Mouse (Mus musculus): Measurements from ENCODE around the gene Glp2r.
A peak's percentile ranks its signal among the peaks of the same experiment; 100 is the strongest.

The Glp2r gene

DNA sequence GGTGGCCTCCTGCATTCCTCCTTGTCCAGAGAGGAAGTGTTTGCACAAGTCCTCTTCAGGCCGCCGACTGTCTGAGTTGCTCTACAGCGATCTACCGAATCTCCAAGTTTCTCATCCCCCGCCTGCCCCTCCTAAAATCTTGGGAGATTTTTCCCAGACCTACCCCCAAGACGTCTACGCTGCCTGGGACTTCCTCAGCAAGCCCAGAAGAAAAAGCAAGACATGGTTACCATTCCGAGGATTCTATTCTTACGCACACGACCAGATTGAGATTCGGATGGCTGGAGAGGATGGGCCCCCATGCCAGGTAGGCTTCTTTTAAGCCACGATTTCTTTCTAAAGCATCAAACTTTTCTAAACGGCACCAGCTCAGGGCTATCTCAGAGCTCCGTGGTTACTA is at the start of gene Glp2r:
Glp2r (minus strand) TSS at position 101 of the 400 bp plus-strand sequence.
- no peak for DNase-seq

DNA sequence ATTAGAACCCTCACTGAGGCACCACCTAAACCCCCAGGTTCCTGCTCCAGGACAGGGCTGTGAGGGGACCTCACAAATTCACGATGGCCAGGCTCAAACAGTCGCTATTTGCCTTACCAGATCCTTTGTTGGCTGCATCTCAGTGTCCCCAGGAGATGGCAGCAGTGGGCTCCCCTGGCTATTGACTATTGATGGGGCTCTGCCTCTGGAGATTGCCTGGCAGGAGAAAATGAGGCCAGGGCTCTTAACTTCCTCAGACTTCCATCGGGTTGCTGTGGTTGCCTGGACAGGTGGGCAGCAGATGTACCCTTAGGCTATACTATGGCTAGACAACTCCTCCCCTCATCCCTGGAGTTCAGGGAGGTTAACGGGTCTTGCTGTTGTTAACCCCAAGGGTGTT is 49.3 kb upstream of the Glp2r start:
- peak in 1 of 2 experiments; percentile 5 for DNase-seq

DNA sequence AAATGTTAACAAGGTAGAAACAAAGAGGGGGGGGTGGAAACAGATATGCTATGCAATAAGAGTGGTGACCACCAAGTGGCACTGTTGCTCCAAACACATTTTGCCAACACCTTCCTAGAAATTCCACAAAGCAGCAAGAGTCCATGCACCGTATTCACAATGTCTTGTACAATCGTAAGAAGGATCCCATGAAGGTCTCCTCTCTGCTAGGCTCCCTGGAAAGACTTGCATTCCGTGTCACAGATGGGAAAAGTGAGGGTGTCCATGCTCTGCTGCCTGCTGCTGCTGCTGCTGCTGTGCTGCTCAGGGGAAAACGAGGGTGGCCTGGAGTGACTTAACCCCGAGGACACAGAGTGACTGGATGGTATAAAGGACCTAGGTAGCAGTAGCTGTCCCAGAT is 48.7 kb upstream of the Glp2r start:
- DNase-seq = no peak

DNA sequence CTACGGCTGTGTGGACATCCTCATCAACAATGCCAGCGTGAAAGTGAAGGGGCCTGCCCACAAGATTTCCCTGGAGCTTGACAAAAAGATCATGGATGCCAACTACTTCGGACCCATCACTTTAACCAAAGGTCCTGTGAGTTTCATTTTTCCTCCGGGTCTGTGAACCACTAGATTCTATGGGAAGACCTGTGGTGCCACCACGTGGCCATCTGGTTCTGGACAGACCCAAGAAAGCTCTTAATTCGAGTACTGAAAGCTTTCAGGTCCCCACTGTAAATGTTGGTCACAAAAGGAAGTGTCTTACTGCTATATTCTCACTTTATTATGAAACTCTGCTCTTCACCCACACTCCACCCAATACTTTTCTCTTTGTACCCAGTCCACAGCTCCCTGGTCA is 40.6 kb upstream of the Glp2r start:
- DNase-seq = no peak

DNA sequence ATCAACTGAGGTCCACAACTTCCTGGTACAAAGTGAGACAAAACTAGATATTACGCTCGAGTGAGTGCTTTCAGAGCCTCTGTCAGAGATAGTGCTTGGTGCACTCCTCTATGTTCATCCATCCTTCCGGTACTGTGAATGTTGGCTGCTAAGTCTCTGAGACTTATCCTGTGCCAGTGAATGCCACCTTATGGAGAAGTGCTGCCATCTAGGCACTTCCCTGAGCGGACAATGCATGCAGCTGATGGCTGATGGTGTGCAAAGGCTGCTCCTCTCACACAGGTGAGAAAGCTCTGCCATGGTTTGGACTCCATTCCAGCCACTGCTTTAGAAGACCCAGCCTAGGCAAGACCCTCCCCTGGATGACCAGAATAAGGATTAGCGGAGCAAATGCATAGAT is 37.1 kb upstream of the Glp2r start:
- no peak for DNase-seq

DNA sequence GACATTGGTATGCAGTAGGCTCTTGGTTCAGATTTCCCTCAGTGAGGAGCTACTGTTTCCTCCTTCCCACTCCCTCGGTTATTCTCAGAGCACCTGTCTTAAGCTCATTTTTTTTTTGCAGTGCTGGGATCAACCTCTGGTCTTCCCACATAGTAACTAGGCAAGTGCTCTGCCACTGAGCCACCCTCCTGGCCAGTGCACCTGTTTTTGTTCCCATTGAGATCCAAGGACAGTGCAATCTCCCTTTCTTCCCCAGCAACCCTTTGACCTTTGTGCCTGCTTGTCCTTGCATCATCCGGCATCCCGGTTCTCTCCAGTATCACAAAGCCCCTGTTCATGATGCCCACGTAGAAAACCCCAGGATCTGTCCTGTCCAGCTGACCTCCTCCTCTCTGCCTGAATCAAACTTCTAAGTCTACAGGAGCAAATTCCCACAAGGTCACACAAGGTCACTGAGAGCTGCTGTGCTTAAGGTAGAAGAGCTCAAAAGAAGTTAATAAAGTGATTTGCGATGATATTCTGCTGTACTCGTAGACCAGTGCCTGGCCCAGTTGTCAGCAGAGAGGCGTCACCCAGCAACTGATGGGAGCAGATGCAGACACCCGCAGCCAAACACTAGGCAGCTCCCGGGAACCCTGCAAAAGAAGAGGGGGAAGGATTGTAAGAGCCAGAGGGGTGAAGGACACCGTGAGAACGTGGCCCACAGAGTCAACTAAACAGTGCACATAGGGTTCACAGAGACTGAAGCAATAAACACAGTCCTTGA is 36.1 kb upstream of the Glp2r start:
- no peak for DNase-seq

DNA sequence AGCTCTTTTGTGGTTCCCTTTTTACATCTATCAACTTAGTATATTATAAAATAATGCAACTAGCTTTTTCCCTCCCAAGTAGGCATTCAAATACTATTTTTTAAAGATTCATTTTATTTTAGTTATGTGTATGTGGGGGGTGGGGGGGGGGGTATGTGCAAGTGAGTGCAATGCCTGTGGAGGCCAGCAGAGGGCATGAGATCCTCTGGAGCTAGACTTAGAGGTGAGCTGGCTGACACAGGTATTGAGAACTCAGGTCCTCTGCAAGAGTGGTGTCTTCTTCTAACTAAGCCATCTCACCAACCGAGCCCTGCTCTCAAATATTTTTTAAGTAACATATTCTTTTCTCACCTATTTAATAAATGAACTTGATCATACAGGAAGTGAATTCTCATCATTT is 34.6 kb upstream of the Glp2r start:
- DNase-seq = peak in 1 of 2 experiments; percentile 3

DNA sequence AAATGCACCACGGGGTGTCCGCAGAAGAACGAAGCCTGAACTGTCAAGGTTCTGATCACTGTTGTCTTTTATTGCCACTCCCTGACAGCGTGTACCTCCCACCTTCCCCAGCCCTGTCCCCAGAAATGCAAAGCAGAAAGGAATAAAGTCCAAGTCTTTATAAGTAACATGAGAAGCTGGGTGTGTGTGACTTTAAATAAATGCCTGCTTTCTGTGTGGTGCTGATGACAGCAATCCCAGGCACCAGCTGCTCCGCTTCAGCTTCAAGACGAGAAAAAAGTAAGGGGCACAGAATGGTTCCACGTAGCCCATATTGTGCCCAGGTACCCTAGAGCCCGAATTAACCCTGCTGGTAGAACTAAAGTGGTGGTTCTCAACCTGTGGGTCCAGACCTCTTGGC is 30.2 kb upstream of the Glp2r start:
- no peak for DNase-seq

DNA sequence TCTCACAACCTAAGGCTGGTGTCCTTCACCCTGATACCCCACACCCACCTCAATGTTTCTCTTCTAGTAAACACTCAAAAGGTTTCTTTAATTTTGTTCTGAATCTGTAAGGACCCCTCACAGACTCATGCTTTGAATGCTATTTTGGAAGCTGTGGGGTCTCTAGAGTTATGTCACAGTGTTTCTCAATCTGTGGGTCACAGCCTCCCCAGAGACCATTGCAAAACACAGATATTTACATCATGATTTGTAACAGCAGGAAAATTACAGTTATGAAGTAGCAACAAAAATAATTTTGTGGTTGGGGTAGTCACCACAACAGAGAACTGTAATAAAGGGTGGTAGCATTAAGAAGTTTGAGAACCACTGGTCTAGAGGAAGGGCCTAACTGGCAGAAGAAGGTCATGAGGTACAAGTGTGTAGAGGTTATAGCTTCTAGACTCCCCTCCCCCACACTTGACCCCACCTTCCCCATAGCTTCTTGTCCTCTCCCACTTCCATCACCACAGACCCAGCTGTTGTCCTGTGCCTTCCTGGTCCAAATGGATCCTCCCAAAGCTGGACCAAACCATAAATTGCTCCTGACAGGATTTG is 29.3 kb upstream of the Glp2r start:
- DNase-seq = no peak

DNA sequence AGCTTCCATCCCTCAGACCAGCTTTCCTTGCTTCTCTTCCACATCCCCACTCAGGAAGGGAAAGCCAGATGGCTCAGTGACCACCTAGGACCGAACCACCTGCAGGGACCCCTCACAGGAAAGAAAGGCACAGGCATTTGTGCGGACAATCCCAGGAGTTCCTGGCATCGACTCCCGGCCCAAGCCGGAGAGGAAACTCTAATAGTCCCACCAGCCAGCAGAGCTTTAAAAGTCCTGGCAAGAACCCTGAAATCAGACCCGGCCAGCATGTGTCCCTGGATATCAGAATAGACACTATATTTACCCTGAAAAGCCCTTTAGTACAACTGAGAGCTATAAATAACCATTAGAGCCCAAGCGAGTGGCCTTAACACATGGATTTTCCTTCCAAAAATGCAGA is 27.0 kb upstream of the Glp2r start, which contains the start of gene Dhrs7c:
Dhrs7c (plus strand) TSS at position 257 of the 400 bp plus-strand sequence.
- no peak for DNase-seq

DNA sequence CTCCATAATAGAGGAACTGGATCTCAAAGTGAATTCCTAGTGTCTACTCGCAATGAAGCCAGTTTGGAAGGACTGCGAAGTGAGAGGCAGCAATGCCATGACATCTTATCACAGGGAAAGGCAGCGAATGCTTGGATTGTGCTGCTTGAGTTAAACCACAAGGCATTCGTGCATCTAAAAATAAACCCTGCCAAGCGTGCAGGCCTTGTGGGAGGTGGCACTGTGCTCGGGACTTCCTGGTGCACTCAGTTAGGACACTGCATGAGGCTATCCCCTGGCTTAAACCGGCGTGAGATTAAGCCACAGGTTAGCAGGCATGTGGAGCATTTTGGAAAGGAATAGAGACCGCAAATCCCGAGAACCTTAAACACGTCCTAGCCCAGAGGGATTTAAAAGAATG is 19.2 kb upstream of the Glp2r start:
- DNase-seq = no peak

DNA sequence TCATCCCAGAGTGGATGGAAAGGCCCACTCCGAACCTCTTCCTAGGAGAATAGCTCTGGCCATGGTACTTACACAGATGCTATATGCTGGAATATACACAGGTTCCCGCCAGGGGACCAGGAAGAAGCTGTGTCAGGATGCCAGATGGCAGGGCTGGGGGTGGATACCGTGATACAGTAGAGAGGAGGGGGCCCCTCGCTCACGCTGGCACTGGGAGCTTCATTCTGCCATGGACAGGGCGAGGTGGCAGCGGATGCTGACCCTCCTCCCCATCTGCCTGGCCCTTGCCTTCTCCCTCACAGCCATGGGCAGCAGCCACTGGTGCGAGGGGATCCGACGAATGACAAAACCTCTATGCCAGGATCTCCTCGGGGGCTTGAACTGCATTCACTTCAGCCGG is 3.4 kb upstream of the Glp2r start, which contains the start of gene Gsg1l2:
Gsg1l2 (plus strand) TSS at position 230 of the 400 bp plus-strand sequence.
- DNase-seq = no peak

DNA sequence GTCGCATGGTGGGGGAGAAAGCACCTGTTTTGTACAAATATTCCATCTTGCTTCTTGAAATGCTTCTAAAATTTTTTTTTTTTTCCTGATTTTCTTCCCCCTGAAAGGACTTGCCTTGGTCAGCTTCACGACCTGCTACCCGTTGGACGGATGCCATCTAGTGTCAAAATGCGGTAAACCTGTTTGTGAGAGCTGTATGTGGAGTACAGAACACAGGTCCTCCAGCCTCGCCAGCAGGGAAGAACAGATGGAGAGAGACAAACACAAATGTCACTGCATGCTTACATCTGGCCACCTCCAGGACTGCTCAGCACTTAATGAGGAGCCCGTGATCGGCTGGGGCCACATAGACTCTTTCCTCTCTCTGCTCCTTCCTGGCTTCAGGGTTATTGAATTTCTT is 1.6 kb upstream of the Glp2r start:
- DNase-seq = no peak

DNA sequence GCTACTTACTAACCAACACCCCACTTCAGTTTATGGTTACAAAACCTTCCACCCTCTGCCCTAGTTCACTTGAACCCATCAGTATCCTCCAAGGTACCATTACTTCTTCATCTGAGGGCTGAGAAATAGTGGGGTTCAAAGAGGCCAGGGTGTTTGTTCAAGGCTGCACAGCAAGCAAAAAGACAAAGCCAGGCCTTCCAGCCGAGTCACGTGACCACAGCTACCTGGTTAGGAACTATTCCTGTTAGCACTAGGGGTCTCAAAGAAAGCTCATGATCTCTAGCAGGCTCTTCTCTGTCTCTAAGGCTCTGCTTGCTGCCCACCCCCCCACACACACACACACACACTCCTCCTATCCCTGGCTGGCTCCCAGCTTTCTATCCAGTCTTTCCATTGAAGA is 738 bp upstream of the Glp2r start:
- DNase-seq = no peak

DNA sequence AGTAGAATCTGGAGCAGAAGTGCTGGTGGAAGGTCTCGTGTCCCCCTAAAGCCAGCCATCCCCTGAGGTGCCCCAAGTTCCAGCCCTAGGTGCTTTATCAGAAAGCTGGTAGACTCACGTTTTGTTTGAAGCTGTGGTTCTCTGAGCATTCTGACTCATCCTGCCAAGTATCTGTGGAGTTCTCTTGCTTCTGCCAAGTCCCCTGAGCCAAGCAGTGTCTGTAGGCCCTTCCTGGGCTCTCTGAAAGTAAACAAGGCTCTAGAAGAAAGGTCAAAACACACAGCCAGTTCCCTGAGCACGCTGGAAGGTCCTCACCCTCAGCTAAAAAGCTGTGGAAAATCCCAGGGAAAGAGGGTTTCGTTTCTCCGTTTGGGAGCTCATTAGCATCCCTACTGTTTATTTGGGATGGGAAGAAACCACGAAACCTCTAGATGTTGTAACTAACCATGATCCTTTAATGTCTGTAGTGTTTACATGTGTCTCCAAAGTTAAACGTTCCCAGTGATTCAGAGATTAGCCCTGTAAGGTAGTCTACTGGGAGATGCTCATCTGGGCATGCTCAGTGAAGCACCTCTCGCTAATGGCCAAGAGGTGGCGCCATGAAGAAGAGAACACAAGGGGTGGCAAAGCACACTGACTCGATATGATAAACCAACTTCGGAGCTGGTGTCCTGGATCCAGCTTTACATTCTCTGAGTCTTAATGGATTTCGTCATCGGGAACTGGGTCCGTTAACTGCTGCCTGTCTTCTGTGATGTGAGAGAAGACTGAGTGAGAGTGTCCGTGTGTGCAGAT is 13.4 kb downstream of the Glp2r start:
- DNase-seq = no peak

DNA sequence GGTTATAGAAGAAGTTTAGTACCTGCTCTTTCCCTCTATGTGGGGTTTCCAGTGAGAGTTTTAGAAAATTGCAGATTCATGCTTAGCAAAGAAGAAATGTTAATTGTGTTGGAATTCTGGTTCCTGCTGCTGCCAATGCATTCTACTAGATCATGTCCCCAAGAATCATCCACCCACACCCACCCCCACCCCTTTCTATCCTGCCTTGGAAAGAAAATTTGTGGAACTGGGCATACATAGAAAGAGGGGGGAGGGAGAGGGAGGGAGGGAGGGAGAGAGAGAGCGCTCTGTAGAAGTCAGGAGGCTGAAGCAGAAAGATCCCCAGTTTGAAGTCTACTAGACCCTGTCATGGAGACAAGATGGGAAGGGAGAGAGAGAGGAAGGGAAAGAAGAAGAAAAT is 14.7 kb downstream of the Glp2r start:
- DNase-seq = no peak

DNA sequence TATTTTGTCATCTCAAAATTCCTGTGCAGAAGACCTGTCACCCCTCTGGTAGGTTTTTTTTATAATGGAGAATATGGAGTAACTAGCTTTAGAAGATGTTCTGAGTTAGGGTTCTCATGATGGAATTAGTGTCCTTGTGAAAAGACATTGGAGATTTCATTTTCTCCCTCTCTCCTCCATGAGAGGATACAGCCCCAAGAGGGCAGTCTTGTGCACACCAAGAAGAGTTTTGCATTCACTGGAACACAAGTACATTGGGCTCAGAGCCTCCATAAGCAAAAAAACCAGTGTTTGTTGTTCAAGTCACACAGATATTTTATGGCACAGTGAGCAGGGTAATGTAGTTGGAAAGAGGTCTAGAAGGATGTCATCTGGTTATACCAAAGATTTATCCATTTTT is 29.4 kb downstream of the Glp2r start:
- DNase-seq = no peak

DNA sequence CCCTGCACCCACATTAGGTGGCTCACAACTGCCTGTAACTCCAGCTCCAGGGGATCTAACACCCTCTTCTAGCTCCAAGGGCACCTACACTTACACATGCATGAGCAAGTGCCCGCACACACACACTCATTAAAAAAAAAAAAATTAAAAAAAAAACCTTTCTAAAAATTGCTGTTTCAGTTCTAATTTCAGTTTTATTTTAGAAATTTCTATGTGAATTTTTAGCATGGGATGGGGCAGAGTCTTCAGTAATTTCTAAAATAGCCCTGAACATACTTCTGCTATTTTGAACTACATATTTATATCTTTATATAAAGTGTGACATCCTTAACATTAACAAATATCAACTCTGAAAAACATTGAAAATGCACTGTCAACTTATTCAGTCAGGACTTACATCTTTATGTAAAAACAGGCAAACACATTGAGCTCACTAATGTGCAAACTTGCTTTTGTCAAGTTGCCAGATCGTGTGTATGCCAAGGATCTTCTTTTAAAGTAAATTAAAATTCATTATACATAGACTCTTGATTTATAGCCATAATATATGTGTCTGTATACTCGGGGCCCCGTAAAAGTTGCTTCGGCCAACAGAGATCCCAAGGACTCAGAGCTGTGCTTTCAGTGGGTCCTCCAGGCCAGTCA is 32.0 kb downstream of the Glp2r start:
- no peak for DNase-seq

DNA sequence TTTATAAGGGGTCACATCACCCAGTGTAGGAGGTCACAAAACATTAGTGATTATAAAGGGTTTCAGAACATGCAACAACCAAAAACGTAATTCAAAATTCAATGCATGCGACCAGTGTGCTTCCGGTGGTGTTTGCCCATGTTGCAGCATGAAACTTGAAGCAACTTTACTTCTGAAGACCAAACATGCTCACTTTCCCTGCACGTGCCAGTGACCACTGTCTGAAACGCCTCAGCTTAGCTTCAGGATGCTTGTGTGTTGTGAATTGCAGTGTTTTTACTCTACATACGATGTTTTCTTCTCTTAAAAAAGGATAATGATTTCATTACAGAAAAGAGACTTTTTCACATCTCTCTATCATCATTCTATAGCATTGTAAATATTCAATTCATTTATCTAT is 32.6 kb downstream of the Glp2r start:
- no peak for DNase-seq

DNA sequence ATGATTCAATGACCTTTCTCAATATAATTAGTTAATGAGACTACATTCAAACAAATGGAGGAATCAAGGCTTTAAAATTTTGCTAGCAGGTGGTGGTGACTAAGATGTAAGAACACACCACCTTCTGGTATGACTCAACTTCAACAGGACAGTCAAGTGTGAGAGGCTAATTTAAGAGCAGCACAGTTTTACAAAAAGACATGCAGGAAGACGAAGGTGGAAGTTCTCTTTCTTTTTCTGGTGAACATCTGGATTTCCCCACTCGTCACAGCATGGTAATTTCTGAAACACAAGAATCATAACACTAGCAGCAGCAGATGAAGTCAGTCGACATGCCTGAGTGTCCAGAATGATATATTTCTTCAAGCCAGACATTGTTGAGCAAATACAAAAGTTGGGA is 36.4 kb downstream of the Glp2r start:
- DNase-seq = no peak

DNA sequence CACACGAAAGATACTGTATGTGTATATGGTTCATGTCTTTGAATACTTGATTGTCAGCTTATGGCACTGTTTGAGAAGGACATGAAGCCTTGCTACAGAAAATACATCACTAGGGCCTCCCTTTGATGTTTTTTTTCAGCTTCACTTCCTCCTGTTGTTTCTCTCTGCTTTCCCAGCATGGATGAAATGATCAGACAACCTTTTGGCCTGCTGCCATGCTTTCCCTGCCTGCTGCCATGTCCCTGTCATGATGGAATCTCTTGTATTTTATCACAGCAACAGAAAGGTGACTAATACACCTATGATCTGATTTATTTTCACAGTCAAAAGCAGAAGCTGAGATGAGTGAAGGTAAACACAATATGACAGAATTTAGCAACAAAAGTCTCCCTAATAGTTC is 37.2 kb downstream of the Glp2r start:
- DNase-seq = no peak

DNA sequence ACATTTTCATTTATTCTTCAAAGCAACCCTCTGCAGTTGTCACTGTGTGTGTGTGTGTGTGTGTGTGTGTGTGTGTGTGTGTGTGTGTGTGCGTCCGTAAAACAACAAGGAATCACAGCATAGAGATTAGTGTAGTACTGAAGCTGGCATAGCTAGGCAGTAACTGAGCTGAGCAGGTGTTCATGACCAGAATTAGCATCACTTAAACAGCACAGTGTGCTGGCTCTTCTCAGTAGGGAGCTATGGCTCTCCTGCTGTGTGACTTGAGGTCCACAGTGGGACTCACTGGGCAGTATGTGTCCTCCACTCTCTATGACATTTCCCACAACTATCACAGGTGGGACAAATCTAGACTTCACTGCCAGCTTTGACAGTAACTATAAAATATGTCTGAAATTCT is 39.9 kb downstream of the Glp2r start:
- no peak for DNase-seq

DNA sequence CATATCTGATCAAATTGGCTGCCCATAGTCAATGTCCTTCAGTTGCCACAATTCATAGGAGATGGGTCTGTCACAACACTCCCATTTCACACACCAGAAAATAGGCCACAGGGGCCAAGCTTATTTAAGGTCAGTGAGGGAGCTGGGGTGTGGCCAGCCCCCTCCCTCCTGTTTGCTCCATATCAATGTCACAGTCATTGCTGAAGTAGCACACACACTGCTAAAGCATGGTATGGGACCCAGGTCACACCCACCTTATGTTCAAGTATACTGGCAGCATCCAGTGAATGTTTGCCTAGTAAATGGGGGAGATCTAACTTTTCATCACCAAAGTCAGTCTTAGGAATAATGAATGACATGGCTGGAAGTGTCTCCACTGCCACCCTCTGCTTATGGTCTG is 42.2 kb downstream of the Glp2r start:
- DNase-seq = no peak
